Mouse (Mus musculus) kidney, embryonic 14.5 days (tissue): Measurements from ENCODE around the gene Sorcs2. TPM values are rescaled to one million over a fixed set of nuclear protein-coding genes. Genes with fewer than 3 reads are reported as not detected.

Experiments used
- ATAC-seq: fragments of 200-750 bp; cut with Nextera tagmentation; 2 replicates; pipeline ENCODE4 v1.8.0; 2017; ENCODE audit warnings: moderate number of reproducible peaks, mild to moderate bottlenecking, moderate TSS enrichment, moderate library complexity; ENCODE audit not compliant: low FRiP score, low TSS enrichment
- H3K27ac ChIP-seq: fragments of 300-500 bp; sonication (generic); 2 replicates; pipeline ENCODE4 v1.5.1; 2014; ENCODE audit warnings: low read depth, mild to moderate bottlenecking, low read length, moderate library complexity, mixed read lengths
- H3K27me3 ChIP-seq: fragments of 300-500 bp; sonication (generic); 2 replicates; pipeline ENCODE4 v1.6.1; 2014; ENCODE audit warnings: mild to moderate bottlenecking, low read length; ENCODE audit not compliant: control insufficient read depth, insufficient read depth
- H3K36me3 ChIP-seq: fragments of 300-500 bp; sonication (generic); 2 replicates; pipeline ENCODE4 v1.6.1; 2014; ENCODE audit warnings: low read length, mixed read lengths; ENCODE audit not compliant: control insufficient read depth, insufficient read depth
- H3K4me1 ChIP-seq: fragments of 300-500 bp; sonication (generic); 2 replicates; pipeline ENCODE4 v1.6.1; 2014; ENCODE audit warnings: low read length, mixed read lengths; ENCODE audit not compliant: control insufficient read depth, insufficient read depth
- H3K4me2 ChIP-seq: fragments of 300-500 bp; sonication (generic); replicated peaks from 2 replicates; pipeline ENCODE4 v1.6.1; 2014; ENCODE audit warnings: low read depth, mild to moderate bottlenecking, low read length
- H3K4me3 ChIP-seq: fragments of 300-500 bp; sonication (generic); 2 replicates; pipeline ENCODE4 v1.5.1; 2014; ENCODE audit warnings: mild to moderate bottlenecking, low read length
- H3K9ac ChIP-seq: fragments of 300-500 bp; sonication (generic); 2 replicates; pipeline ENCODE4 v1.6.1; 2014; ENCODE audit warnings: low read depth, mild to moderate bottlenecking, low read length, moderate library complexity
- H3K9me3 ChIP-seq: fragments of 300-500 bp; sonication (generic); 2 replicates; pipeline ENCODE4 v1.6.1; 2016; ENCODE audit warnings: low read length; ENCODE audit not compliant: control insufficient read depth
- WGBS: fragments of 180-500 bp; shearing (Covaris S2); extraction: QIAGEN DNeasy Blood & Tissue Kit; methylation state at CpG from one replicate; pipeline ENCODE4 v1.1.7; 2014; 5-methylcytosine and 5-hydroxymethylcytosine counted together
- polyA plus RNA-seq: library from polyadenylated mRNA; unstranded; fragments of >200 nt; fragmentation: Nextera tagmentation; extraction: Ambion mirVana; gene quantifications from 2 replicates; pipeline ENCODE4 v1.2.1, GENCODE M21; 2014

Gene Sorcs2
- polyA plus RNA-seq, 1 experiment from 2014 or later, result 10.3 TPM

- WGBS, result 38% methylated on average over 4 of the region's 4 CpGs
- no peaks in the 10 kb centered on the region for H3K27me3 ChIP-seq
- no peak for ATAC-seq
- no peaks in the 10 kb centered on the region for H3K4me1 ChIP-seq
- H3K27ac ChIP-seq, result no peak overlapping the region
- H3K4me3 ChIP-seq, result no peak overlapping the region
- no peak overlapping the region for H3K4me2 ChIP-seq
- peaks cover 64% of the 10 kb centered on the region for H3K36me3 ChIP-seq
- H3K9ac ChIP-seq, result no peak overlapping the region
- no peaks in the 10 kb centered on the region for H3K9me3 ChIP-seq
Measured at GRCm38 (mm10) chr5:35981976-35982375, 416.0 kb downstream of the Sorcs2 start.

GRCm38 (mm10) chr5:35981341-35981740, 416.6 kb downstream of the Sorcs2 start:
- H3K27me3 ChIP-seq, result no peaks in the 10 kb centered on the region
- H3K9me3 ChIP-seq, result no peaks in the 10 kb centered on the region
- no peak for ATAC-seq
- H3K27ac ChIP-seq, result no peak overlapping the region
- H3K4me2 ChIP-seq, result no peak overlapping the region
- H3K4me3 ChIP-seq, result no peak overlapping the region
- 84% methylated on average over 5 of the region's 5 CpGs for WGBS
- no peak overlapping the region for H3K9ac ChIP-seq
- no peaks in the 10 kb centered on the region for H3K4me1 ChIP-seq
- peaks cover 64% of the 10 kb centered on the region for H3K36me3 ChIP-seq

- WGBS, result 88% methylated on average over 5 of the region's 5 CpGs
- Histone ChIP-seq H3K27me3 (no peaks in the 10 kb centered on the region), H3K9me3 (no peaks in the 10 kb centered on the region), H3K4me3 (no peak overlapping the region), H3K4me2 (no peak overlapping the region), H3K9ac (no peak overlapping the region), H3K4me1 (no peaks in the 10 kb centered on the region), H3K36me3 (peaks cover 61% of the 10 kb centered on the region), H3K27ac (no peak overlapping the region)
- no peak for ATAC-seq
Measured at GRCm38 (mm10) chr5:35980542-35980941, 417.4 kb downstream of the Sorcs2 start.

GRCm38 (mm10) chr5:35975681-35976080, 422.3 kb downstream of the Sorcs2 start:
- WGBS, result 13% methylated on average over 5 of the region's 5 CpGs
- Histone ChIP-seq H3K4me2 (no peak overlapping the region), H3K9me3 (no peaks in the 10 kb centered on the region), H3K4me3 (no peak overlapping the region), H3K27me3 (no peaks in the 10 kb centered on the region), H3K9ac (no peak overlapping the region), H3K4me1 (peaks cover 25% of the 10 kb centered on the region), H3K27ac (no peak overlapping the region), H3K36me3 (peaks cover 38% of the 10 kb centered on the region)
- no peak for ATAC-seq

GRCm38 (mm10) chr5:35974265-35974664, 423.7 kb downstream of the Sorcs2 start:
- Histone ChIP-seq H3K27ac (peak overlapping the region; percentile 76), H3K4me2 (no peak overlapping the region; the same call in 1 of the 2 replicates), H3K36me3 (peaks cover 47% of the 10 kb centered on the region), H3K27me3 (no peaks in the 10 kb centered on the region), H3K9me3 (no peaks in the 10 kb centered on the region), H3K4me1 (peaks cover 39% of the 10 kb centered on the region), H3K9ac (no peak overlapping the region), H3K4me3 (no peak overlapping the region)
- 60% methylated on average over 15 of the region's 15 CpGs for WGBS
- no peak for ATAC-seq

DNA sequence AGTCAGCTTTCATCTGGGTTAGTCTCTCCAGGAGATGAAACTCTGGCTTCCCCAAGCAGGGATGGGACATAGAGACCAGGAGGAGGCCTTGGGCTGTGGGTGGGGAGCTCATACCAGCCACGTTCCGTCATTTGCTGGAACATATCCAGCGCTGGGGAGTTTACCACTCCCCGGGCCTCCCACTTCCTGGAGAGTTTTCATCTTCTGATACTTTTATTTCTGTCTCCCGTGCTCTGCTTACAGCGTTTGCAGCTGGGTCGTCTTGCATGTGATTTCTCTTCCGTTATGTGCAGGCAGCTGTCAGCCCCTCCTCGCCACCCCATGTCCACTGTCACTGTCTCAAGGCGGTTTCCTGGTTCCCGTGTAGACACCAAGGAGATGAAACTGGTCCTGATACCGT, 424.1 kb downstream of the Sorcs2 start:
- Histone ChIP-seq H3K27me3 (no peaks in the 10 kb centered on the region), H3K4me3 (no peak overlapping the region), H3K9me3 (no peaks in the 10 kb centered on the region), H3K4me1 (peaks cover 44% of the 10 kb centered on the region), H3K4me2 (no peak overlapping the region; the same call in 1 of the 2 replicates), H3K27ac (peak overlapping the region; percentile 76), H3K36me3 (peaks cover 46% of the 10 kb centered on the region), H3K9ac (no peak overlapping the region)
- WGBS, result 22% methylated on average over 12 of the region's 12 CpGs
- ATAC-seq, result peak; percentile 56

DNA sequence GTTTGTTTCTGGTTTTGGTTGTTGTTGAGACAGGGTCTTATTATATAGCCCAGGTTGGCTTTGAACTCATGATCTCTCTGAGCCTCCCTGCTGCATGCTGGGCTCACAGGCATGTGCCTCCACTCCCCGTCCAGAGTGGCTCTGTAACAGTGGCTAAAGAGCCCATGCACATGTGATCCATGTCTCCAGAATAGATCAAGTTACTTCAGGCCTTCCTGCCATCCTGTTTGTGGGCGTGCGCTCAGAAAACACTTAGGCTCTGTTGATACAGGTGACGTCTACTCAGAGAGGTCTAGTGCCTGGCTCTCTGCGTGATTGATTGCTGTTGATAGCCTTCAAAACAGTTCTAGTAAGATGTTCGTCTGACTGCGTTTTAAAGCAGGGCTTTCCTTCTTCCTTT, 425.2 kb downstream of the Sorcs2 start:
- Histone ChIP-seq H3K27me3 (no peaks in the 10 kb centered on the region), H3K27ac (peak overlapping the region; percentile 76), H3K4me1 (peaks cover 44% of the 10 kb centered on the region), H3K36me3 (peaks cover 48% of the 10 kb centered on the region), H3K4me3 (no peak overlapping the region), H3K9ac (no peak overlapping the region), H3K4me2 (no peak overlapping the region), H3K9me3 (no peaks in the 10 kb centered on the region)
- 32% methylated on average over 7 of the region's 7 CpGs for WGBS
- peak; percentile 58 for ATAC-seq

GRCm38 (mm10) chr5:35971841-35972578, 425.9 kb downstream of the Sorcs2 start:
- H3K4me3 ChIP-seq, result no peak overlapping the region
- 56% methylated on average over 10 of the region's 10 CpGs for WGBS
- peak overlapping the region; percentile 30; the same call in 1 of the 2 replicates for H3K27ac ChIP-seq
- no peak for ATAC-seq
- H3K36me3 ChIP-seq, result peaks cover 47% of the 10 kb centered on the region
- no peak overlapping the region for H3K4me2 ChIP-seq
- H3K4me1 ChIP-seq, result peaks cover 44% of the 10 kb centered on the region
- no peak overlapping the region for H3K9ac ChIP-seq
- no peaks in the 10 kb centered on the region for H3K9me3 ChIP-seq
- no peaks in the 10 kb centered on the region for H3K27me3 ChIP-seq

GRCm38 (mm10) chr5:35970380-35971105, 427.4 kb downstream of the Sorcs2 start:
- Histone ChIP-seq H3K27me3 (no peaks in the 10 kb centered on the region), H3K4me1 (peaks cover 44% of the 10 kb centered on the region), H3K9me3 (no peaks in the 10 kb centered on the region), H3K4me2 (no peak overlapping the region), H3K4me3 (no peak overlapping the region), H3K9ac (no peak overlapping the region), H3K36me3 (peaks cover 47% of the 10 kb centered on the region; the same call in 1 of the 2 replicates), H3K27ac (peak overlapping the region; percentile 71; the same call in 1 of the 2 replicates)
- 45% methylated on average over 12 of the region's 12 CpGs for WGBS
- peak; percentile 48 for ATAC-seq
